Mouse (Mus musculus) cortical plate, adult 2 months (tissue): ENCODE results near the gene Gp1ba.

ENCODE experiments used
- CTCF ChIP-seq: fragments of 200-500 bp; IDR thresholded peaks from 2 replicates; pipeline ENCODE4 v1.5.1; 2011; ENCODE audit warnings: mild to moderate bottlenecking, control low read depth, low read length; ENCODE audit not compliant: insufficient read depth; ENCODE audit errors: extremely low read depth
- POLR2A ChIP-seq: fragments of 200-500 bp; IDR thresholded peaks from 2 replicates; pipeline ENCODE4 v1.6.1; 2011; ENCODE audit warnings: mild to moderate bottlenecking, low read length, control low read depth; ENCODE audit not compliant: insufficient read depth; ENCODE audit errors: extremely low read depth

DNA sequence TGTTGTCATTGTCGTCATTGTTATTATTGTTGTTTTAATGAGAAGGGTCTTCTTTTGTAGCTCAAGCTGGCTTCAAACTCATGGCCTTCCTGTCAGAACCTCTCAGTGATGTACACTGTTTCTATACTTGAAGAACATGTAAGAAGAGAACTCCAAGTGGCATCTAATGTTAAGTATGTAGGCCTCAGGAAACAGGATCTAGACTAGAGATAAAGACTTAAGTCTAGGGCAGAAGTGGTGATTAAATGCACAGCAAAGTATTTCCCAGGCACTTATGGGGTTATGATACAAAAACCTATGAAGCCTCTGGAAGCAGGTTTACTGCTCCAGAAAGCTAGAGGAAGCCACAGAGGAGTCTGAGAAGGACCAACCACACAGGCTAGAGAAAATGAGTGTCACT is 629 bp upstream of the Gp1ba start:
- no peak for TF ChIP-seq CTCF
- TF ChIP-seq POLR2A = no peak
